Mouse (Mus musculus) liver, embryonic 16.5 days (tissue): Measurements from ENCODE around the gene Gm3646. TPM values are rescaled to one million over a fixed set of nuclear protein-coding genes. Genes with fewer than 3 reads are reported as not detected.

Experiments
- ATAC-seq: fragments of 200-750 bp; cut with Nextera tagmentation; 2 replicates; pipeline ENCODE4 v1.8.0; 2017; ENCODE audit warnings: low read depth, mild to moderate bottlenecking, moderate number of reproducible peaks, moderate library complexity
- H3K27ac ChIP-seq: fragments of 300-500 bp; sonication (generic); 2 replicates; pipeline ENCODE4 v1.5.1; 2014; ENCODE audit warnings: mild to moderate bottlenecking, low read length
- H3K27me3 ChIP-seq: fragments of 300-500 bp; sonication (generic); 2 replicates; pipeline ENCODE4 v1.6.1; 2014; ENCODE audit warnings: low read depth, low read length, mixed read lengths; ENCODE audit not compliant: control insufficient read depth, insufficient read depth
- H3K36me3 ChIP-seq: fragments of 300-500 bp; sonication (generic); 2 replicates; pipeline ENCODE4 v1.6.1; 2014; ENCODE audit warnings: mild to moderate bottlenecking; ENCODE audit not compliant: control insufficient read depth, insufficient read depth
- H3K4me1 ChIP-seq: fragments of 300-500 bp; sonication (generic); 2 replicates; pipeline ENCODE4 v1.6.1; 2014; ENCODE audit warnings: low read depth, low read length, mixed read lengths; ENCODE audit not compliant: control insufficient read depth
- H3K4me2 ChIP-seq: fragments of 300-500 bp; sonication (generic); 2 replicates; pipeline ENCODE4 v1.6.1; 2014; ENCODE audit warnings: low read depth, low read length, mixed read lengths
- H3K4me3 ChIP-seq: fragments of 300-500 bp; sonication (generic); 2 replicates; pipeline ENCODE4 v1.5.1; 2014; ENCODE audit warnings: low read depth, mild to moderate bottlenecking, low read length
- H3K9ac ChIP-seq: fragments of 300-500 bp; sonication (generic); 2 replicates; pipeline ENCODE4 v1.6.1; 2014; ENCODE audit warnings: low read depth, low read length
- H3K9me3 ChIP-seq: fragments of 300-500 bp; sonication (generic); replicated peaks from 2 replicates; pipeline ENCODE4 v1.6.1; 2016; ENCODE audit warnings: low read length; ENCODE audit not compliant: control insufficient read depth
- WGBS: fragments of 180-500 bp; shearing (Covaris S2); extraction: QIAGEN DNeasy Blood & Tissue Kit; methylation state at CpG from one replicate; pipeline ENCODE4 v1.1.7; 2014; ENCODE audit not compliant: insufficient replicate concordance; 5-methylcytosine and 5-hydroxymethylcytosine counted together
- polyA plus RNA-seq: library from polyadenylated mRNA; unstranded; fragments of >200 nt; fragmentation: Nextera tagmentation; extraction: Ambion mirVana; gene quantifications from 2 replicates; pipeline ENCODE4 v1.2.1, GENCODE M21; 2015

Gene Gm3646
- polyA plus RNA-seq, 1 experiment from 2014 or later, result not detected

DNA sequence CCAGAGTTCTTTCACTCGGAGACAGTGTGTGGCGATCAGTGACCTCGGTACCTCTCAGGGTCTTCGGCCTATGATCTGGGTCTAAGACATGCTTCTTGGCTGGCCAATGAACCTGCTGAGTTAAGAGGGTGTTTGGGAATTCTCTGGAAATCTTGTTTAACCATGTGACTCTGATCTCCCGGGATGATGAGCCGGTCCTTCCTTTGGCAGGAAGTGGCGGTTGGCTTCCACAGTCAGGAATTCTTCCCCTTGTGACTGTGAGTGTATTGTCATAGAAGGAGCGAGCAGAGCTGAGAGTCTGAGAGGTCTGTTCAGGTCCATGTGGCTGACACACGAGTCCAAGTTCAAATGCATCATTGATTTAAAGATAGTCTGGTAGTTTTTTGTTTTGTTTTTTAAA is 46.9 kb downstream of the Gm3646 start:
- WGBS, result 61% methylated on average over 9 of the region's 9 CpGs
- Histone ChIP-seq H3K4me2 (no peak overlapping the region), H3K27ac (no peak overlapping the region), H3K27me3 (no peaks in the 10 kb centered on the region), H3K4me1 (peaks cover 4% of the 10 kb centered on the region), H3K4me3 (no peak overlapping the region), H3K9me3 (no peaks in the 10 kb centered on the region), H3K36me3 (no peaks in the 10 kb centered on the region), H3K9ac (no peak overlapping the region)
- ATAC-seq, result no peak

- Histone ChIP-seq H3K27me3 (no peaks in the 10 kb centered on the region), H3K4me1 (peaks cover 4% of the 10 kb centered on the region), H3K9me3 (no peaks in the 10 kb centered on the region), H3K4me3 (no peak overlapping the region), H3K36me3 (no peaks in the 10 kb centered on the region), H3K4me2 (no peak overlapping the region), H3K9ac (no peak overlapping the region), H3K27ac (no peak overlapping the region)
- no peak for ATAC-seq
- 68% methylated on average over 11 of the region's 11 CpGs for WGBS
Measured at GRCm38 (mm10) chr1:39756952-39757351, 48.2 kb downstream of the Gm3646 start.

DNA sequence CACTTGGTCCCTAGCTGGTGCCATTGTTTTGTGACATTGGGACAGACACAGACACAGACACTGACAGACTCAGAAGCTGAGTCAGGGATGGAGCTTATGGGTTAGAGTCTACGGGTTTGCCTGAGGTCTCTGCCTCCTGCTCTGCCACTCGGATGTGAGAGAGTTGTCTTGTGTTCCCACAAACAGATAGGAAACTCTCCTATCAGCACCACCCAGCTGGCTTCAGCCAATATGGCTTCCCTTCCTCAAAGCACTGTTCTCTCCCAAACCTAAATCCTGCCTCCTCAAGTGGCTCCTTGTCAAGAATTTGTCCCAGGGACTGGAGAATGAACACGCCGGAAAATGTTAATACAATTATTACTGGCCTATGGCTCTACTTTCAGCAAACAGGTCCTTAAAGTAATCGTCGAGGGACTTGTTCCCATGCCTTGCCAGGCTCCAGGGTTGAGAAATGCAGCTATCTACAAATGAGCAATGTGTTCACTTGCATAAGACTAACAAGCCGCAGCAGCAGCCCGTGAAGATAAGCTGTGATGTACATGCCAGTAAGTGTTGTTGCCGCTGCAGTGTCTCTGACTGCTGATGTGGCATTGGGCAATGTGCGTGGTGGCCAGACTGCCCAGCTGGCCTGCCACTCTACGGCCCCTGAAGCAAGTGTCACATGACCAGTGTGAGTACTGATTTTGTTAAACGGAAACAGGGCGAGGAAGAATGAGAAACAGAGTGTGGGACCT is 50.7 kb downstream of the Gm3646 start:
- no peak overlapping the region for H3K27ac ChIP-seq
- ATAC-seq, result peak; percentile 66
- 20% methylated on average over 13 of the region's 13 CpGs for WGBS

More for the DNA sequence above, 50.7 kb downstream of the Gm3646 start:
- no peaks in the 10 kb centered on the region for H3K36me3 ChIP-seq
- no peak overlapping the region for H3K4me2 ChIP-seq
- H3K9ac ChIP-seq, result no peak overlapping the region
- no peaks in the 10 kb centered on the region for H3K27me3 ChIP-seq
- peaks cover 4% of the 10 kb centered on the region; the same call in 1 of the 2 replicates for H3K4me1 ChIP-seq
- no peak overlapping the region for H3K4me3 ChIP-seq
- H3K9me3 ChIP-seq, result no peaks in the 10 kb centered on the region

Other genes with a start within 250 kb of the Gm3646 start
- 13.2 and 15.3 TPM in 2 replicates for gene Rnf149, start 227.9 kb downstream of the Gm3646 start, polyA plus RNA-seq
- not detected in 2 replicates for gene Creg2, start 153.9 kb downstream of the Gm3646 start, polyA plus RNA-seq
- 0.13 and 0.14 TPM in 2 replicates for gene Rfx8, start 84.3 kb downstream of the Gm3646 start, polyA plus RNA-seq
- 2.2 TPM in 2 replicates for gene Map4k4, start 95.6 kb upstream of the Gm3646 start, polyA plus RNA-seq